Mouse (Mus musculus) stomach, postnatal 0 days (tissue): ENCODE results near the gene Gsg1l. TPM values are rescaled to one million over a fixed set of nuclear protein-coding genes. Genes with fewer than 3 reads are reported as not detected.

ENCODE experiments used
- ATAC-seq: fragments of 200-750 bp; cut with Nextera tagmentation; 2 replicates; pipeline ENCODE4 v1.8.0; 2017; ENCODE audit not compliant: low FRiP score, low TSS enrichment
- DNase-seq: peaks from one replicate; pipeline ENCODE4 v3.0.0-alpha.2; 2016; ENCODE audit warnings: low spot score
- H3K27ac ChIP-seq: fragments of 300-500 bp; sonication (generic); replicated peaks from 2 replicates; pipeline ENCODE4 v1.5.1; 2014; ENCODE audit warnings: mild to moderate bottlenecking, control low read depth
- H3K27me3 ChIP-seq: fragments of 300-500 bp; sonication (generic); 2 replicates; pipeline ENCODE4 v1.6.1; 2014; ENCODE audit warnings: low read length; ENCODE audit not compliant: control insufficient read depth, insufficient read depth
- H3K36me3 ChIP-seq: fragments of 300-500 bp; sonication (generic); 2 replicates; pipeline ENCODE4 v1.6.1; 2014; ENCODE audit warnings: low read length, mixed read lengths; ENCODE audit not compliant: control insufficient read depth, insufficient read depth
- H3K4me1 ChIP-seq: fragments of 300-500 bp; sonication (generic); replicated peaks from 2 replicates; pipeline ENCODE4 v1.6.1; 2014; ENCODE audit warnings: antibody characterized with exemption; ENCODE audit not compliant: control insufficient read depth, insufficient read depth
- H3K4me2 ChIP-seq: fragments of 300-500 bp; sonication (generic); replicated peaks from 2 replicates; pipeline ENCODE4 v1.6.1; 2014; ENCODE audit warnings: low read depth, mild to moderate bottlenecking, control low read depth, moderate library complexity
- H3K4me3 ChIP-seq: fragments of 300-500 bp; sonication (generic); 2 replicates; pipeline ENCODE4 v1.5.1; 2014; ENCODE audit warnings: low read depth, low read length, control low read depth
- H3K9ac ChIP-seq: fragments of 300-500 bp; sonication (generic); 2 replicates; pipeline ENCODE4 v1.6.1; 2014; ENCODE audit warnings: mild to moderate bottlenecking, low read length, control low read depth, mixed read lengths
- H3K9me3 ChIP-seq: fragments of 300-500 bp; sonication (generic); 2 replicates; pipeline ENCODE4 v1.6.1; 2016; ENCODE audit warnings: low read length; ENCODE audit not compliant: control insufficient read depth
- CTCF ChIP-seq: IDR thresholded peaks from 2 replicates; pipeline ENCODE4 v1.5.1; 2016; ENCODE audit warnings: antibody characterized with exemption, low read depth, mild to moderate bottlenecking, moderate library complexity
- EP300 ChIP-seq: optimal IDR thresholded peaks from 2 replicates; pipeline ENCODE3; 2016; ENCODE audit warnings: antibody characterized with exemption
- WGBS: fragments of 180-500 bp; shearing (Covaris S2); extraction: QIAGEN DNeasy Blood & Tissue Kit; methylation state at CpG from one replicate; pipeline ENCODE4 v1.1.7; 2014; 5-methylcytosine and 5-hydroxymethylcytosine counted together
- polyA plus RNA-seq: library from polyadenylated mRNA; unstranded; fragments of >200 nt; fragmentation: Nextera tagmentation; extraction: Ambion mirVana; gene quantifications from 2 replicates; pipeline ENCODE4 v1.2.1, GENCODE M21; 2015

The Gsg1l gene
- polyA plus RNA-seq, 1 experiment from 2014 or later = 0.67 TPM

- H3K9ac ChIP-seq = 0 out of 2 replicates have a peak overlapping the region, but pooled peaks have one; percentile 27
- H3K4me2 ChIP-seq = no peak overlapping the region
- ATAC-seq = no peak
- 39% methylated on average over 16 of the region's 16 CpGs for WGBS
- H3K4me3 ChIP-seq = no peak overlapping the region
- H3K36me3 ChIP-seq = no peaks in the 10 kb centered on the region
- H3K9me3 ChIP-seq = no peaks in the 10 kb centered on the region
- H3K4me1 ChIP-seq = 0 out of 2 replicates have a peak, but pooled peaks cover 2% of the 10 kb centered on the region
- no peak for DNase-seq
- H3K27ac ChIP-seq = no peak overlapping the region; the same call in 1 of the 2 replicates
- TF ChIP-seq EP300 (no peak), CTCF (no peak)
- H3K27me3 ChIP-seq = no peaks in the 10 kb centered on the region
These were observed 148.6 kb downstream of the Gsg1l start for GRCm38 (mm10) chr7:125933356-125934244.

- DNase-seq = no peak
- no peak for ATAC-seq
- H3K27me3 ChIP-seq = no peaks in the 10 kb centered on the region
- 68% methylated on average over 5 of the region's 5 CpGs for WGBS
- H3K27ac ChIP-seq = no peak overlapping the region
- H3K4me3 ChIP-seq = no peak overlapping the region
- no peak overlapping the region for H3K9ac ChIP-seq
- no peak overlapping the region for H3K4me2 ChIP-seq
- H3K4me1 ChIP-seq = 0 out of 2 replicates have a peak, but pooled peaks cover 2% of the 10 kb centered on the region
- H3K9me3 ChIP-seq = no peaks in the 10 kb centered on the region
- no peak for TF ChIP-seq CTCF
- no peak for TF ChIP-seq EP300
- no peaks in the 10 kb centered on the region for H3K36me3 ChIP-seq
These were observed 150.6 kb downstream of the Gsg1l start for GRCm38 (mm10) chr7:125931602-125932001.

- TF ChIP-seq CTCF = no peak
- TF ChIP-seq EP300 = no peak
- WGBS = 62% methylated on average over 5 of the region's 5 CpGs
These were observed 158.2 kb downstream of the Gsg1l start for GRCm38 (mm10) chr7:125924044-125924443.

DNA sequence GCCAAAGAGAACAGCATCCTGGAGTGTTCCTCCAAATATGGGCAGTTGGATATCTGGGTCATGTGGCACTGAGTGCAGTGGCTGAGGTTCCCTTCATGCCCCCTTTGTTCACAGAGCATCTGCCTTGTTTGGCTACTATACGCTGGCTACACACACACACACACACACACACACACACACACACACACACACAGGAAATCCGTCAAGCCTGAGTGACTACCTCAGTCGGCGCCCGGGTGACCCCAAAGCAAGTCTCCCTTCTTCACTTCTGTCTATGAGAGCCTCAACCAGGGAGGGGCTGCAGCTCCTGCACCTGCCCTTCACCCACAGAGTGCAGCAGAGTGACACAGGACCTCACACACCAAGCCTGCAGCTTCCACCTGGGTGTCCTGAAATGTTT lies 161.4 kb downstream of the Gsg1l start:
- ATAC-seq = no peak
- H3K9me3 ChIP-seq = no peaks in the 10 kb centered on the region
- no peak for TF ChIP-seq EP300
- no peak for TF ChIP-seq CTCF
- no peaks in the 10 kb centered on the region for H3K4me1 ChIP-seq
- no peak for DNase-seq
- H3K9ac ChIP-seq = no peak overlapping the region
- no peaks in the 10 kb centered on the region for H3K27me3 ChIP-seq
- H3K27ac ChIP-seq = no peak overlapping the region
- no peaks in the 10 kb centered on the region for H3K36me3 ChIP-seq
- H3K4me3 ChIP-seq = no peak overlapping the region
- 60% methylated on average over 5 of the region's 5 CpGs for WGBS
- H3K4me2 ChIP-seq = no peak overlapping the region

More at GRCm38 (mm10) chr7:125924044-125924443, 158.2 kb downstream of the Gsg1l start:
- ATAC-seq = no peak
- Histone ChIP-seq H3K9me3 (no peaks in the 10 kb centered on the region), H3K4me1 (no peaks in the 10 kb centered on the region), H3K27me3 (no peaks in the 10 kb centered on the region), H3K4me2 (no peak overlapping the region), H3K9ac (no peak overlapping the region), H3K36me3 (no peaks in the 10 kb centered on the region), H3K27ac (no peak overlapping the region), H3K4me3 (no peak overlapping the region)
- no peak for DNase-seq

DNA sequence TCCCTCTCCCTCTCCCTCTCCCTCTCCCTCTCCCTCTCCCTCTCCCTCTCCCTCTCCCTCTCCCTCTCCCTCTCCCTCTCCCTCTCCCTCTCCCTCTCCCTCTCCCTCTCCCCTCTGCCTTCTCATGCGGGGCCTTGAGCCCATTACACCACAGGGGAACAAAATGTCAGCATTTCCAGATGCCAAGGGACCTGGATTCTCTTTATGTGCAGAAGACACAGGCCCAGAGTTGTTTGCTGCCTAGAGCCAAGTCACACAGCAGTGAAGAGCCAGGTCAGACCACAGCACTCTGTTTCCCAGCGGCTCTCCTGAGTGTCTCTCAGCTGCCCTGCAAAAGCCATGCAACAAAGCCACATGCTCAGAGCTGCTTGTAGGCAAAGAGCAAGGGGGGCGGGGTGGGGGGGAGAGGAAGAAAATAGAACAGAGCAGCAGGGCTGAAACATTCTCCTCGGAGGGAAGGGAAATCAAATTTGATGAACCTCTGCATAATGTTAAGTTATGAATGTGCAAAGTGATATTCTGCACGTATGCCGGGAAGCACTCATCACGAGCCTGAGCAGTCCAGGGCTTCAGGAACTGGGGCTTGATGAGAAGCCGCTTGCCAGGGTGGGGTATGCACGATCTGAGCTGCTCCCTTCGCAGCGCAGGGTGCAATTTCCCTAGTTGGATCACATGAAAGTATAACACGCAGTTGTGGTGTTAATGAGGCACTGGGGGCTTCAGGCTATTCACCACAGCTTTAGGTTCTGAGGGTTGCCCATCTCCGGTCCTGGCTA lies 181.6 kb downstream of the Gsg1l start:
- no peak for ATAC-seq
- H3K4me2 ChIP-seq = no peak overlapping the region
- 65% methylated on average over 13 of the region's 13 CpGs for WGBS
- H3K4me1 ChIP-seq = no peaks in the 10 kb centered on the region
- no peak for TF ChIP-seq EP300
- no peak for TF ChIP-seq CTCF
- no peak overlapping the region for H3K4me3 ChIP-seq
- no peaks in the 10 kb centered on the region for H3K9me3 ChIP-seq
- H3K9ac ChIP-seq = no peak overlapping the region
- no peak for DNase-seq
- H3K27me3 ChIP-seq = no peaks in the 10 kb centered on the region
- no peak overlapping the region for H3K27ac ChIP-seq
- H3K36me3 ChIP-seq = no peaks in the 10 kb centered on the region
